Mouse (Mus musculus) myocyte (in vitro differentiated cells): Measurements from ENCODE around the gene Nf1.

Experiments
- MYOD1 ChIP-seq, 3 experiments: IDR thresholded peaks; one replicate each; pipeline ENCODE4 v1.6.1; 2011; ENCODE audit warnings: control low read depth in 2 of 3, low read depth in 2 of 3, mild to moderate bottlenecking in 2 of 3, moderate library complexity in 1 of 3; ENCODE audit not compliant: insufficient read length in 2 of 3, control insufficient read depth in 1 of 3
- MYOG ChIP-seq, 3 experiments: IDR thresholded peaks; one replicate each; pipeline ENCODE4 v1.6.1; 2011; ENCODE audit warnings: control low read depth in 2 of 3, low read depth in 2 of 3, mild to moderate bottlenecking in 2 of 3; ENCODE audit not compliant: insufficient read length in 2 of 3, control insufficient read depth in 1 of 3, insufficient read depth in 1 of 3
- USF1 ChIP-seq: IDR thresholded peaks from one replicate; pipeline ENCODE4 v1.6.1; 2011; ENCODE audit warnings: low read depth, mild to moderate bottlenecking, control low read depth, moderate library complexity

- no peak for TF ChIP-seq MYOG (IDR thresholded peaks at IDR 0.05; ENCODE audit: control insufficient read depth in 1 of 3, insufficient read depth in 1 of 3, insufficient read length in 2 of 3, low read depth in 2 of 3)
- TF ChIP-seq MYOD1 (IDR thresholded peaks at IDR 0.05; ENCODE audit: control insufficient read depth in 1 of 3, insufficient read length in 2 of 3, low read depth in 2 of 3): no peak
- no peak for TF ChIP-seq USF1
Observed at GRCm38 (mm10) chr11:79511970-79512369, 172.5 kb downstream of the Nf1 start.
